Mouse (Mus musculus) limb, embryonic 14.5 days (tissue): Measurements from ENCODE around the gene Msi2. TPM values are rescaled to one million over a fixed set of nuclear protein-coding genes. Genes with fewer than 3 reads are reported as not detected.

Experiments
- ATAC-seq: fragments of 200-750 bp; cut with Nextera tagmentation; 2 replicates; pipeline ENCODE4 v1.8.0; 2017; ENCODE audit warnings: low read depth, moderate number of reproducible peaks, moderate TSS enrichment; ENCODE audit not compliant: low FRiP score
- DNase-seq: peaks from one replicate; pipeline ENCODE4 v3.0.0-alpha.2; 2015; ENCODE audit warnings: low spot score
- H3K27ac ChIP-seq: fragments of 300-500 bp; sonication (generic); replicated peaks from 2 replicates; pipeline ENCODE4 v1.5.1; 2014; ENCODE audit warnings: low read depth, mild to moderate bottlenecking, low read length, moderate library complexity, mixed read lengths
- H3K27me3 ChIP-seq: fragments of 300-500 bp; sonication (generic); 2 replicates; pipeline ENCODE4 v1.6.1; 2014; ENCODE audit warnings: low read length, mixed read lengths; ENCODE audit not compliant: control insufficient read depth, insufficient read depth
- H3K36me3 ChIP-seq: fragments of 300-500 bp; sonication (generic); 2 replicates; pipeline ENCODE4 v1.6.1; 2014; ENCODE audit warnings: mild to moderate bottlenecking, low read length, moderate library complexity, mixed read lengths; ENCODE audit not compliant: control insufficient read depth, insufficient read depth
- H3K4me1 ChIP-seq: fragments of 300-500 bp; sonication (generic); 2 replicates; pipeline ENCODE4 v1.6.1; 2014; ENCODE audit warnings: antibody characterized with exemption, low read length, mixed read lengths; ENCODE audit not compliant: control insufficient read depth, insufficient read depth
- H3K4me2 ChIP-seq: fragments of 300-500 bp; sonication (generic); replicated peaks from 2 replicates; pipeline ENCODE4 v1.6.1; 2014; ENCODE audit warnings: low read depth, mild to moderate bottlenecking, low read length, moderate library complexity; ENCODE audit not compliant: severe bottlenecking
- H3K4me3 ChIP-seq: fragments of 300-500 bp; sonication (generic); replicated peaks from 2 replicates; pipeline ENCODE4 v1.5.1; 2014; ENCODE audit warnings: low read length
- H3K9ac ChIP-seq: fragments of 300-500 bp; sonication (generic); 2 replicates; pipeline ENCODE4 v1.6.1; 2014; ENCODE audit warnings: mild to moderate bottlenecking, low read depth, low read length, moderate library complexity; ENCODE audit not compliant: severe bottlenecking
- H3K9me3 ChIP-seq: fragments of 300-500 bp; sonication (generic); 2 replicates; pipeline ENCODE4 v1.6.1; 2016; ENCODE audit warnings: low read length; ENCODE audit not compliant: control insufficient read depth
- POLR2A ChIP-seq: fragments of 200-500 bp; IDR thresholded peaks from 2 replicates; pipeline ENCODE4 v1.8.0; 2012; ENCODE audit warnings: inconsistent platforms, mild to moderate bottlenecking, moderate library complexity, borderline replicate concordance; ENCODE audit not compliant: insufficient read depth, insufficient read length; ENCODE audit errors: extremely low read depth
- WGBS: fragments of 180-500 bp; shearing (Covaris S2); extraction: QIAGEN DNeasy Blood & Tissue Kit; methylation state at CpG from one replicate; pipeline ENCODE4 v1.1.7; 2014; 5-methylcytosine and 5-hydroxymethylcytosine counted together
- polyA plus RNA-seq, 2 experiments: library from polyadenylated mRNA; depleted of rRNA in 1 of 2; stranded (reverse) in 1 of 2; unstranded in 1 of 2; fragments of >200 nt; fragmentation: Nextera tagmentation in 1 of 2; extraction: Ambion mirVana in 1 of 2; gene quantifications; 2 replicates each; pipeline versions ENCODE4 v1.2.1 to v1.2.3; 2012 to 2014

Msi2 gene
- polyA plus RNA-seq, 2 experiments = 13.9 to 36.5 TPM

DNA sequence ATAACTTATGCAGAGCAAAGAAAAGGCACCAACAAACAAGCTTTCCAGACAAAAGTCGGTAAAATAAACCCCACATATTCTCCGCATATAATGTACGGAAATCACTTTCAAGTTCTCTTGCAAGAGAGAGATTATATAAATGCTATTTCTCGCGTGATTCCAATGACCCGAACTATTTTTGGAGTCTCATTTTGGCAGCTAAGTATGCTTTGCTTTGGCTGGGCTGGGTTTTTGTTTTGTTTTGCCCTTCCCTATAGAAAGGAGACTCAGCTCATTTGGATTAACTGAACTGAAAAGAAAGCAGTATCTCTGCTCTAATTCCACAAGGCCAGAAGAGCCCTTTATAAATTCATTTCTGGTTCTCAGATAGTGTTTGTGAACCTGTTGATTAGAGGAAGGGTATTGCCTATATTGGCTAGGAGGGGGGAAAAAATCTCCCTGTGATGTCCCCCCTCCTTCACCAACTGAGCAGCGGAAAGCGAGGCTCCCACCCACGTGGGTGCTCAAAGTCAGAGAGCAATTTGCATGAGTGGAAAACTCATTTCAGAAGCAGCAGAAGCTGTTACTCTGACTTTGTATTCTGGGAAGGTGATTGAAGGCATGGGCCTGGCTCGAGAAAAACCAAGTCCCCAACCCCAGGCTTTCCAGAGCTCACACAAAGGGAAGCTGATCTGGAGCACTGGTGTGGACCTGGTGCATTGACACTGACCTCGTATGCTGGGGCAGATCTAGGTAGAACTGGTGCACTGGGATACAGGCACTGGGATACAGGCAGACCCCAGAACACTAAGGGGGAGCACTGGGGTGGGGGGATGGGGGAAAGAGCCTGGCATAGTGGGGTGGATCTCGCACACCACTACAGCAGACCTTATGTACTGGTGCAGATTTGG, 201.5 kb downstream of the Msi2 start:
- Histone ChIP-seq H3K36me3 (no peaks in the 10 kb centered on the region), H3K4me2 (no peak overlapping the region), H3K9me3 (no peaks in the 10 kb centered on the region), H3K9ac (no peak overlapping the region), H3K4me3 (no peak overlapping the region), H3K27ac (no peak overlapping the region; the same call in 1 of the 2 replicates), H3K4me1 (peaks cover 15% of the 10 kb centered on the region), H3K27me3 (no peaks in the 10 kb centered on the region)
- WGBS = 79% methylated on average over 12 of the region's 12 CpGs
- DNase-seq = no peak
- no peak for ATAC-seq
- TF ChIP-seq POLR2A = no peak

DNA sequence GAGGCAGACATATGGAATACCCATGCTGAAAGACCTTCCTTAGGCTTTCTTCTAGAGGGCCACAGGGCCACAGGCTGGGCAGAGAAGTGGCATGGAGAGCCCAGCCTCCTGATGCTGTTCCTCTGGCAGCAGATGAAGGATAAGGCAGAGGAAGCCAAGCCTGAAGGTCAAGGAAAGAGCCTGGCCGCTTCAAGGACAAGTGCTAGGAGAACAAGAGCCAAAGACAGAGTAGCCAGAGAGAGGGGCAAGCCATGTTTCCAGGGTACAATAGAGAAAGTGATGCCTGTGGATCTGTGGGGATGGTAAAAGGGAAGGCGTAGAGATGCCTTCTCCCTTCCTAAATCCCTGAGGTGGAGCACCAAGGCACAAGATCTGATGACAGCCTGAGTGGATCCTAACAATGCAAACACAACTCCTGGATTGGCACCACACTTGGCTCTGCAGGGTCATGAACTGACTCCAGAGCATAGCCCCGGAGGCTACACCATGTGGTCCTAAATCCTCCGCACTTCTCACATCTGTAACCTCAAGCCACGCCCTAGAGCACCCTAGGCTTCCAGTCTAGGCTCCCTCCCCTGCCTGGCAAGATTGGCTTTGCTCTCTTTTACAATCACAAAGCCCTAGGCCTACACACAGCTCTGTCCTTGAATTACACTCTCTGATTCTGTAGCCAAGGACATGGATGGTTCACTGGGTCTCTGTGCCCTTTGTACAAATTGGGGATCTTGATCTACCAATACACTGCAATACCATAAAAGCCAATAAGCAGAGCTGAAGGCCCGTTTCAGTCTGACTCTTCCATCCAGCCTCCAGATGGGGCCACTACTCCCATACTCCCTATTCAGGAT, 202.4 kb downstream of the Msi2 start:
- peaks cover 15% of the 10 kb centered on the region for H3K4me1 ChIP-seq
- no peak for TF ChIP-seq POLR2A
- H3K4me2 ChIP-seq = no peak overlapping the region
- no peaks in the 10 kb centered on the region for H3K27me3 ChIP-seq
- ATAC-seq (no peak), DNase-seq (no peak)
- no peak overlapping the region for H3K4me3 ChIP-seq
- H3K36me3 ChIP-seq = no peaks in the 10 kb centered on the region
- H3K27ac ChIP-seq = no peak overlapping the region
- H3K9me3 ChIP-seq = no peaks in the 10 kb centered on the region
- WGBS = 55% methylated on average over 6 of the region's 6 CpGs
- no peak overlapping the region for H3K9ac ChIP-seq

DNA sequence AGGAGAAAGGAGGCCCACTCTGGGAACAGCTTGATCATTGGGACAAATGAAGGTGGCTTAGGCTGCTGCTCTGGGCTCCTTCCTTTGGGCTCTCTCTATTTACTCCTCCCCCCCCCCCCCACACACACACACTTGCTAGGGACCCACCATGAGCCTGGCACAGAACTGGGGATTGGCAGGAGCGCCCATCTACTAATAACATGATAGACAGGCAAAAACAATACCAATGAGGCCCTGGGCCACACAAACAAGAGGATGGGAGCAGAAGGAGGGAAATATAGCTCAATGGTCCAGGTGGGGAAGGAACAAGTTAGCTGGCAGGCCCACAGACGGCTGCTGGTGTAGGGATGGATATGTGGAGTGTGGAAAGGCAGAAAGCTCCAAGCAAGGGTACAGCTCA, 203.0 kb downstream of the Msi2 start:
- ATAC-seq = no peak
- Histone ChIP-seq H3K27me3 (no peaks in the 10 kb centered on the region), H3K27ac (no peak overlapping the region), H3K4me1 (peaks cover 15% of the 10 kb centered on the region), H3K4me2 (no peak overlapping the region), H3K36me3 (no peaks in the 10 kb centered on the region), H3K4me3 (no peak overlapping the region), H3K9ac (no peak overlapping the region), H3K9me3 (no peaks in the 10 kb centered on the region)
- WGBS = 97% methylated on average over 2 of the region's 2 CpGs
- TF ChIP-seq POLR2A = no peak
- DNase-seq = no peak

DNA sequence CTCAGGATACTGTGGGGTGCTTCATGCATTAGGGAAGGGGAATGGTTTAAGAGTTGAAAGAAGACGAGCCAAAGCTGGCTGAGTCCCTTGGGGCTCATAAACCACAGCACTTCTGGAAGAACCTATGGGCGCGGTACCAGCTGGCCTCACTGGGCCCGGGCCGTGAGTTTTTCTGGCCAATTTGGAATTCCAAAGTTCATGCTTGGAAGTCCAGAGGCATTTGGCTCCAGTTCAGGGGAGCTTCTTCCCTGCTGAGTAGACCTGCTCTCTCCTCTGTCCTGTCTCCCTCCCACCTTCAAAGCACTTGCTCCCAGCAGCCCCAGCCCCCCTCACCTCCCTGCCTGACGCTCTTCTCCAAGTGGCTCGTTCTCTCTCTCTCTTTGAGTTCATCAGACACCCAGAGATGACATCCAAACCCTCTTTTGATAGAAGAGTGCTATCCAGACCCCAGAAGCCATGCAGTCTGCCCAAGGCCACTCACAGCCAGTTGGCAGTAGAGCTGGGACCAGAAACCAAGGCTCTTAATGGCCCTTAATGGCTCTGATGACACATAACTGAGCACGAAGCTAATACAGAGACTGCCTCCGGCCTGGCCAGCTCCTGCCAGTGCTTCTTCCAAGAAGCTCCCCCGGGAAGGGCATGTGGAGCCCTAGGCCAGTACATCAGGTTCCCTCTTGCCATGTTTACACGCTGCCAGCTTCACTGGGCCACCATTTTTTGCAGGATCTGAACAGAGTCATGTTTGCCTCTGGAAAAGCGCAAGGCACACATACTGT, 204.0 kb downstream of the Msi2 start:
- Histone ChIP-seq H3K36me3 (no peaks in the 10 kb centered on the region), H3K4me1 (peaks cover 15% of the 10 kb centered on the region), H3K4me3 (no peak overlapping the region), H3K4me2 (no peak overlapping the region), H3K27me3 (no peaks in the 10 kb centered on the region), H3K27ac (no peak overlapping the region), H3K9ac (no peak overlapping the region), H3K9me3 (no peaks in the 10 kb centered on the region)
- 75% methylated on average over 12 of the region's 12 CpGs for WGBS
- ATAC-seq (no peak), DNase-seq (no peak)
- TF ChIP-seq POLR2A = no peak

DNA sequence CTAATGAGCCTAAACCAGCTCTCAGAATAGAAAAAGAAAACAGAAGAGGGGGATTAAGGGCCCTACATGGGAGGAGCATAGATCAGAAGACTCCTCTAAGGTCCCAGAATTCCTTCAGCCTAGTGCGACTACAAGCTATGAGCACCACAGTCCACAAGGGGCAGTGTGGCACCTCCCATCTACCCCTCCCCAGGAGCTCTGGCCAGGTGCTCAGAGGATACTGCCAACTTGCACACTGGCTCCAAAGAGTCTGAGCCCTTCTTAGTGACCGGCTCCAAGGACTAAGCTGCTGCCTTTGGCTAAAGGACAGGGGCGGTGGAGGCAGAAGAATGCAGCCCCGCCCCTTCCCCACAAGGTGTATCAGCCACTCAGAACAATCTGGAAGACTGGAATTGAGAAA, 205.7 kb downstream of the Msi2 start:
- no peak for ATAC-seq
- TF ChIP-seq POLR2A = no peak
- Histone ChIP-seq H3K9me3 (no peaks in the 10 kb centered on the region), H3K4me3 (no peak overlapping the region), H3K36me3 (no peaks in the 10 kb centered on the region), H3K27me3 (no peaks in the 10 kb centered on the region), H3K4me1 (peaks cover 15% of the 10 kb centered on the region), H3K9ac (no peak overlapping the region), H3K4me2 (no peak overlapping the region), H3K27ac (no peak overlapping the region)
- peak; percentile 58 for DNase-seq
- 20% methylated on average over 4 of the region's 4 CpGs for WGBS
